Mouse (Mus musculus) cortical plate, adult 2 months (tissue): Measurements from ENCODE around the gene Tmtc1.

Experiments
- CTCF ChIP-seq: fragments of 200-500 bp; IDR thresholded peaks from 2 replicates; pipeline ENCODE4 v1.5.1; 2011; ENCODE audit warnings: mild to moderate bottlenecking, control low read depth, low read length; ENCODE audit not compliant: insufficient read depth; ENCODE audit errors: extremely low read depth
- POLR2A ChIP-seq: fragments of 200-500 bp; IDR thresholded peaks from 2 replicates; pipeline ENCODE4 v1.6.1; 2011; ENCODE audit warnings: mild to moderate bottlenecking, low read length, control low read depth; ENCODE audit not compliant: insufficient read depth; ENCODE audit errors: extremely low read depth

GRCm38 (mm10) chr6:148362475-148362874 lies 81.7 kb downstream of the Tmtc1 start:
- TF ChIP-seq CTCF (no peak), POLR2A (no peak)
